9 mouse cellular contexts compared by ENCODE assay signal in the genomic region with DNA sequence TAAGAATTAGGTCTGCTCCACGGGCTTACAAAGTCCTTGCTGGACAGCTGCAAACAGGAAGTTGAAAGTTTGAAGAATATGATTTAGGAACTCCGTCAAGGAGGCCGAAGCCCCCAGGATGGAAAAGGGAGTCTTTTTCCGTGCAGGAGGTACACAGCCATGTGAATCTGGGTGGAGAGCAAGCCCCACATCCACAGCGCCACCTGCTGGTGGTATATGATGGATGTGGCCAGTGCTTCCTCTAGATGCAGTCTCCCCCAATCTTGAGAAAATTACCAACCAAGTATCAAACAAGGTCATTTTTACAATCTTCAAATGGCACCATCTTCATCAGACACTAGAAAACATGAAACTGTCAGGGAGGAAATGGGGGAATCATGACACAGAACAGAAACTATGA. TPM values are rescaled to one million over a fixed set of nuclear protein-coding genes. Genes with fewer than 3 reads are reported as not detected.
DNase-seq lines count a peak whose midpoint lies in the region; ATAC-seq and TF ChIP-seq lines count a peak whose summit lies in the region.
"Had no signal": no experiment of that assay in that cellular context is flagged by ENCODE, and none has a peak within 500 bp of the region (broad histone marks: within the 10 kb centered on the region; RNA-seq: fewer than 3 reads in every experiment).

No protein-coding gene starts in this region.

- H3K27ac ChIP-seq in heart, embryonic 12.5 days (ENCODE audit: poor library complexity, severe bottlenecking), result no peak overlapping the region
- no peak overlapping the region for H3K27ac ChIP-seq in thymus, adult 2 months (ENCODE audit: control insufficient read depth, insufficient read depth, low read length)
- no peak overlapping the region for H3K27ac ChIP-seq in heart, embryonic 11.5 days (ENCODE audit: low read depth, low read length)
- H3K27ac ChIP-seq: embryonic facial prominence, embryonic 13.5 days had no signal

- no peak overlapping the region for H3K9ac ChIP-seq in heart, embryonic 12.5 days
- H3K9ac ChIP-seq in heart, embryonic 11.5 days (ENCODE audit: low read depth, low read length), result no peak overlapping the region
- H3K9ac ChIP-seq: embryonic facial prominence, embryonic 13.5 days had no signal

- no peak overlapping the region for H3K4me2 ChIP-seq in heart, embryonic 12.5 days
- no peak overlapping the region for H3K4me2 ChIP-seq in heart, embryonic 11.5 days
- H3K4me2 ChIP-seq: embryonic facial prominence, embryonic 13.5 days had no signal

- TF ChIP-seq CTCF in thymus, adult 2 months (IDR thresholded peaks at IDR 0.05; ENCODE audit: borderline replicate concordance, control insufficient read depth, extremely low read depth, insufficient read depth, low read length, poor library complexity), result peak; percentile 79; the same call in 1 of the 2 replicates

- no peaks in the 10 kb centered on the region for H3K27me3 ChIP-seq in heart, embryonic 12.5 days (replicated peaks)
- no peaks in the 10 kb centered on the region for H3K27me3 ChIP-seq in thymus, adult 2 months (ENCODE audit: control insufficient read depth, insufficient read depth, low read length)
- H3K27me3 ChIP-seq in heart, embryonic 11.5 days (ENCODE audit: control insufficient read depth, insufficient read depth, low read length), result no peaks in the 10 kb centered on the region
- H3K27me3 ChIP-seq: embryonic facial prominence, embryonic 13.5 days had no signal

- 59% methylated on average over 5 of the region's 5 CpGs for WGBS in heart, embryonic 12.5 days
- 67% methylated on average over 5 of the region's 5 CpGs for WGBS in thymus, adult 2 months
- 65% methylated on average over 5 of the region's 5 CpGs for WGBS in heart, embryonic 11.5 days (ENCODE audit: insufficient replicate concordance)

- intact Hi-C loops in heart, postnatal 14 days (cut with DNase I), result loop anchor here (5.0 kb wide), 1 partner anchor 346 kb away; no protein-coding TSS in a partner anchor

- ATAC-seq in heart, embryonic 12.5 days (ENCODE audit: insufficient number of reproducible peaks, low FRiP score), result no peak
- ATAC-seq in heart, embryonic 11.5 days (replicated peaks; ENCODE audit: insufficient number of reproducible peaks, low FRiP score, low TSS enrichment), result no peak

- peaks cover 23% of the 10 kb centered on the region for H3K4me1 ChIP-seq in heart, embryonic 12.5 days (replicated peaks)
- H3K4me1 ChIP-seq in thymus, adult 2 months (replicated peaks; ENCODE audit: control insufficient read depth, insufficient read depth, low read length), result peaks cover 4% of the 10 kb centered on the region
- H3K4me1 ChIP-seq in heart, embryonic 11.5 days (ENCODE audit: control insufficient read depth, insufficient read depth, low read length), result peaks cover 12% of the 10 kb centered on the region; the same call in 1 of the 2 replicates

- no peaks in the 10 kb centered on the region for H3K9me3 ChIP-seq in heart, embryonic 12.5 days (replicated peaks)
- H3K9me3 ChIP-seq in heart, embryonic 11.5 days (replicated peaks; ENCODE audit: control insufficient read depth, low read length), result no peaks in the 10 kb centered on the region
- H3K9me3 ChIP-seq: embryonic facial prominence, embryonic 13.5 days had no signal

- H3K36me3 ChIP-seq in heart, embryonic 12.5 days, result peaks cover 87% of the 10 kb centered on the region
- peaks cover 41% of the 10 kb centered on the region for H3K36me3 ChIP-seq in thymus, adult 2 months (ENCODE audit: control insufficient read depth, insufficient read depth, low read length)
- peaks cover 53% of the 10 kb centered on the region for H3K36me3 ChIP-seq in heart, embryonic 11.5 days (ENCODE audit: control insufficient read depth, insufficient read depth, low read length)

- no peak overlapping the region for H3K4me3 ChIP-seq in heart, embryonic 12.5 days
- no peak overlapping the region for H3K4me3 ChIP-seq in thymus, adult 2 months (ENCODE audit: control insufficient read depth, insufficient read depth, low read length)
- H3K4me3 ChIP-seq in heart, embryonic 11.5 days (ENCODE audit: low read depth, low read length), result no peak overlapping the region
- H3K4me3 ChIP-seq: embryonic facial prominence, embryonic 13.5 days had no signal

- DNase-seq in heart, postnatal 14 days, result peak; percentile 69 to 78
- peak; percentile 67 for DNase-seq in thymus, adult 2 months
- DNase-seq in thymus, adult 18-20 months, result no peak
- DNase-seq in cerebellum, adult 9-10 months, result peak; percentile 79
- peak; percentile 69 for DNase-seq in kidney, postnatal 14 days
- peak; percentile 45 to 58 for DNase-seq in natural killer cell, adult 2 months (ENCODE audit: low spot score in 2 of 2)

- no peak for TF ChIP-seq POLR2A in thymus, adult 2 months (IDR thresholded peaks at IDR 0.05; ENCODE audit: control insufficient read depth, extremely low read depth, insufficient read depth, low read length, poor library complexity)

RNA-seq across cellular contexts. Expression of a gene that starts 5.0 kb away (rescaled TPM):
- 10 to 100 TPM; 11.0 to 15.4 TPM for total RNA-seq in heart, postnatal 14 days (2021)
- polyA plus RNA-seq in heart, embryonic 12.5 days (2016; fragmentation: Nextera tagmentation; extraction: Ambion mirVana), result 130 TPM in 2 replicates
- polyA plus RNA-seq in thymus, adult 2 months (2012; rRNA removed), result 169 and 232 TPM in 2 replicates
- polyA plus RNA-seq in heart, embryonic 11.5 days (2014; fragmentation: Nextera tagmentation; extraction: Ambion mirVana), result 119 and 138 TPM in 2 replicates

RNA-seq across cellular contexts. Expression of a gene that starts 8.5 kb away (rescaled TPM):
- total RNA-seq in heart, postnatal 14 days (2021), result 10 to 100 TPM; 34.7 to 38.9 TPM
- 42.8 and 48.0 TPM in 2 replicates for polyA plus RNA-seq in heart, embryonic 12.5 days (2016; fragmentation: Nextera tagmentation; extraction: Ambion mirVana)
- polyA plus RNA-seq in thymus, adult 2 months (2012; rRNA removed), result 300 and 366 TPM in 2 replicates
- polyA plus RNA-seq in heart, embryonic 11.5 days (2014; fragmentation: Nextera tagmentation; extraction: Ambion mirVana), result 40.1 and 41.8 TPM in 2 replicates

RNA-seq across cellular contexts. Expression of a gene that starts 18.7 kb away (rescaled TPM):
- total RNA-seq in heart, postnatal 14 days (2021), result 10 to 100 TPM; 26.7 to 27.4 TPM
- 44.0 and 50.8 TPM in 2 replicates for polyA plus RNA-seq in heart, embryonic 12.5 days (2016; fragmentation: Nextera tagmentation; extraction: Ambion mirVana)
- polyA plus RNA-seq in thymus, adult 2 months (2012; rRNA removed), result 95.8 and 100.0 TPM in 2 replicates
- 26.4 and 27.2 TPM in 2 replicates for polyA plus RNA-seq in heart, embryonic 11.5 days (2014; fragmentation: Nextera tagmentation; extraction: Ambion mirVana)

RNA-seq across cellular contexts. Expression of a gene that starts 51.8 kb away (rescaled TPM):
- 10 to 100 TPM; 23.4 to 24.3 TPM for total RNA-seq in heart, postnatal 14 days (2021)
- 22.0 and 24.2 TPM in 2 replicates for polyA plus RNA-seq in heart, embryonic 12.5 days (2016; fragmentation: Nextera tagmentation; extraction: Ambion mirVana)
- 204 and 239 TPM in 2 replicates for polyA plus RNA-seq in thymus, adult 2 months (2012; rRNA removed)
- polyA plus RNA-seq in heart, embryonic 11.5 days (2014; fragmentation: Nextera tagmentation; extraction: Ambion mirVana), result 16.0 and 18.2 TPM in 2 replicates

Comparison
In these comparisons a context has a peak if more than half of its experiments do, and no peak if none do; other contexts are left out.
1. DNase-seq: peak in heart, postnatal 14 days (2 of 2), thymus, adult 2 months (single experiment), cerebellum, adult 9-10 months (single experiment), kidney, postnatal 14 days (single experiment) and natural killer cell, adult 2 months (2 of 2); none in thymus, adult 18-20 months (0 of 2).